24 mouse cellular contexts compared by ENCODE assay signal in genomic region chr8:75204190-75204868, GRCm38 (mm10). TPM values are rescaled to one million over a fixed set of nuclear protein-coding genes. Genes with fewer than 3 reads are reported as not detected.
"Had no signal": no experiment of that assay in that cellular context is flagged by ENCODE, and none has a peak within 500 bp of the region (broad histone marks: within the 10 kb centered on the region; RNA-seq: fewer than 3 reads in every experiment).

No protein-coding gene starts in this region.

- H3K27ac ChIP-seq: kidney, embryonic 15.5 days; limb, embryonic 12.5 days; limb, embryonic 15.5 days; liver, embryonic 14.5 days; macrophage; midbrain, embryonic 10.5 days; midbrain, embryonic 13.5 days; neural tube, embryonic 13.5 days had no signal

- ATAC-seq: lung, postnatal 0 days; midbrain, embryonic 13.5 days; midbrain, embryonic 16.5 days had no signal

- H3K4me3 ChIP-seq: kidney, embryonic 15.5 days; limb, embryonic 12.5 days; limb, embryonic 15.5 days; megakaryocyte, embryonic 14.5 days; midbrain, embryonic 10.5 days; midbrain, embryonic 13.5 days; myocyte; neural tube, embryonic 13.5 days had no signal

- DNase-seq: kidney, adult 11 months; kidney, adult 8-10 months; kidney, postnatal 14 days; kidney, postnatal 4 days; left cerebral cortex, postnatal 4 days; liver, postnatal 0 days; lung, embryonic 14.5 days; retina, postnatal 1 day; thymus, adult 18-20 months; thymus, postnatal 36 days had no signal

RNA-seq across cellular contexts. Expression of gene Rasd2, which starts 9.4 kb away (rescaled TPM):
- total RNA-seq: monocyte, adult 5-6 weeks; neutrophil, adult 5-6 weeks had no signal
